Mouse (Mus musculus) myocyte (in vitro differentiated cells): ENCODE results near the gene Rab44. TPM values are rescaled to one million over a fixed set of nuclear protein-coding genes. Genes with fewer than 3 reads are reported as not detected.

Experiments
- H3K27me3 ChIP-seq: one replicate; pipeline ENCODE4 v1.6.1; 2011; ENCODE audit not compliant: control insufficient read depth, insufficient read depth, insufficient read length
- H3K36me3 ChIP-seq: one replicate; pipeline ENCODE4 v1.6.1; 2011; ENCODE audit not compliant: control insufficient read depth, insufficient read depth
- H3K4me2 ChIP-seq: one replicate; pipeline ENCODE4 v1.6.1; 2011; ENCODE audit warnings: low read depth, control low read depth
- H3K4me3 ChIP-seq: one replicate; pipeline ENCODE4 v1.5.1; 2011; ENCODE audit warnings: mild to moderate bottlenecking, control low read depth, moderate library complexity
- H3K79me2 ChIP-seq: one replicate; pipeline ENCODE4 v1.6.1; 2011; ENCODE audit not compliant: control insufficient read depth, insufficient read depth
- H3ac ChIP-seq: one replicate; pipeline ENCODE4 v1.6.1; 2011; ENCODE audit not compliant: control insufficient read depth, insufficient read length
- CEBPB ChIP-seq: IDR thresholded peaks from 2 replicates; pipeline ENCODE4 v1.6.1; 2011; ENCODE audit warnings: mild to moderate bottlenecking, moderate library complexity; ENCODE audit not compliant: poor library complexity, insufficient read depth, severe bottlenecking
- E2F4 ChIP-seq: IDR thresholded peaks from one replicate; pipeline ENCODE4 v1.6.1; 2011; ENCODE audit warnings: mild to moderate bottlenecking, control low read depth, moderate library complexity; ENCODE audit not compliant: insufficient read depth
- MAX ChIP-seq: IDR thresholded peaks from one replicate; pipeline ENCODE4 v1.6.1; 2011; ENCODE audit warnings: low read depth, mild to moderate bottlenecking, control low read depth
- MYOD1 ChIP-seq, 3 experiments: IDR thresholded peaks; one replicate each; pipeline ENCODE4 v1.6.1; 2011; ENCODE audit warnings: control low read depth in 2 of 3, low read depth in 2 of 3, mild to moderate bottlenecking in 2 of 3, moderate library complexity in 1 of 3; ENCODE audit not compliant: insufficient read length in 2 of 3, control insufficient read depth in 1 of 3
- MYOG ChIP-seq, 3 experiments: IDR thresholded peaks; one replicate each; pipeline ENCODE4 v1.6.1; 2011; ENCODE audit warnings: control low read depth in 2 of 3, low read depth in 2 of 3, mild to moderate bottlenecking in 2 of 3; ENCODE audit not compliant: insufficient read length in 2 of 3, control insufficient read depth in 1 of 3, insufficient read depth in 1 of 3
- POLR2AphosphoS2 ChIP-seq: IDR thresholded peaks from one replicate; pipeline ENCODE4 v1.6.1; 2011; ENCODE audit warnings: low read depth, control low read depth; ENCODE audit not compliant: insufficient read length
- SRF ChIP-seq: IDR thresholded peaks from one replicate; pipeline ENCODE4 v1.6.1; 2011; ENCODE audit warnings: low read depth; ENCODE audit not compliant: control insufficient read depth, insufficient read length
- TCF12 ChIP-seq: IDR thresholded peaks from one replicate; pipeline ENCODE4 v1.6.1; 2011; ENCODE audit warnings: mild to moderate bottlenecking, control low read depth; ENCODE audit not compliant: poor library complexity, insufficient read depth, severe bottlenecking
- TCF3 ChIP-seq: IDR thresholded peaks from one replicate; pipeline ENCODE4 v1.6.1; 2011; ENCODE audit warnings: low read depth, control low read depth; ENCODE audit not compliant: insufficient read length
- USF1 ChIP-seq: IDR thresholded peaks from one replicate; pipeline ENCODE4 v1.6.1; 2011; ENCODE audit warnings: low read depth, mild to moderate bottlenecking, control low read depth, moderate library complexity
- polyA plus RNA-seq: library from polyadenylated mRNA; unstranded; fragments of >200 nt; fragmentation: generic; extraction: Trizol; gene quantifications from one replicate; pipeline ENCODE4 v1.2.1, GENCODE M21; 2012; ENCODE audit warnings: missing spikeins

Gene Rab44
- polyA plus RNA-seq, 1 experiment: 6.8 TPM

- no peak overlapping the region for H3K4me2 ChIP-seq
- H3K36me3 ChIP-seq: no peaks in the 10 kb centered on the region
- no peaks in the 10 kb centered on the region for H3K79me2 ChIP-seq
- H3K4me3 ChIP-seq: no peak overlapping the region
- H3K27me3 ChIP-seq: peaks cover 7% of the 10 kb centered on the region
- H3ac ChIP-seq: no peak overlapping the region
- TF ChIP-seq SRF (no peak), MYOD1 (IDR thresholded peaks at IDR 0.05; ENCODE audit: control insufficient read depth in 1 of 3, insufficient read length in 2 of 3, low read depth in 2 of 3) (no peak), TCF12 (no peak), POLR2AphosphoS2 (no peak), TCF3 (no peak), CEBPB (no peak), MAX (no peak), E2F4 (no peak), USF1 (no peak), MYOG (IDR thresholded peaks at IDR 0.05; ENCODE audit: control insufficient read depth in 1 of 3, insufficient read depth in 1 of 3, insufficient read length in 2 of 3, low read depth in 2 of 3) (no peak)
These were observed 81.6 kb downstream of the Rab44 start for GRCm38 (mm10) chr17:29195579-29195978.

Other genes starting within 250 kb of the Rab44 start
- gene 4930539E08Rik, start 198.8 kb upstream of the Rab44 start, polyA plus RNA-seq: not detected
- not detected for gene Pxt1, start 170.3 kb upstream of the Rab44 start, polyA plus RNA-seq
- 34.8 TPM for gene Kctd20, start 162.2 kb upstream of the Rab44 start, polyA plus RNA-seq
- gene Stk38, start 106.2 kb upstream of the Rab44 start, polyA plus RNA-seq: 28.3 TPM
- gene Srsf3, start 81.5 kb upstream of the Rab44 start, polyA plus RNA-seq: 98.2 TPM
- gene Cdkn1a, start 23.2 kb upstream of the Rab44 start, polyA plus RNA-seq: 2,069 TPM
- gene Cpne5, start 124.0 kb downstream of the Rab44 start, polyA plus RNA-seq: 0.56 TPM
- 30.1 TPM for gene Ppil1, start 150.0 kb downstream of the Rab44 start, polyA plus RNA-seq
- gene BC004004, start 154.6 kb downstream of the Rab44 start, polyA plus RNA-seq: 120 TPM
- gene Pi16, start 203.5 kb downstream of the Rab44 start, polyA plus RNA-seq: 7.1 TPM
- gene Mtch1, start 233.8 kb downstream of the Rab44 start, polyA plus RNA-seq: 741 TPM
- 0.54 TPM for gene Fgd2, start 246.8 kb downstream of the Rab44 start, polyA plus RNA-seq